Mouse (Mus musculus) liver, embryonic 14.5 days (tissue): ENCODE measurements around the gene Il6ra. TPM values are rescaled to one million over a fixed set of nuclear protein-coding genes. Genes with fewer than 3 reads are reported as not detected.
"Not testable (repeated sequence)": the region's sequence is repeated elsewhere in the genome, so short reads cannot be mapped to it uniquely, and the experiment has no call there.

Experiments used
- ATAC-seq: fragments of 200-750 bp; cut with Nextera tagmentation; 2 replicates; pipeline ENCODE4 v1.8.0; 2017; ENCODE audit warnings: moderate number of reproducible peaks, mild to moderate bottlenecking, moderate library complexity; ENCODE audit not compliant: insufficient read depth
- DNase-seq, 3 experiments: peaks; one replicate each; pipeline ENCODE4 v3.0.0-alpha.2; 2012 to 2013; ENCODE audit warnings: low read depth in 3 of 3, low spot score in 3 of 3
- H3K27ac ChIP-seq: fragments of 300-500 bp; sonication (generic); 2 replicates; pipeline ENCODE4 v1.5.1; 2014; ENCODE audit warnings: moderate library complexity, mild to moderate bottlenecking, control low read depth, inconsistent platforms
- H3K27me3 ChIP-seq: fragments of 300-500 bp; sonication (generic); 2 replicates; pipeline ENCODE4 v1.6.1; 2014; ENCODE audit warnings: mild to moderate bottlenecking, low read length, moderate library complexity; ENCODE audit not compliant: control insufficient read depth, insufficient read depth
- H3K36me3 ChIP-seq: fragments of 300-500 bp; sonication (generic); replicated peaks from 2 replicates; pipeline ENCODE4 v1.6.1; 2014; ENCODE audit warnings: low read depth; ENCODE audit not compliant: control insufficient read depth, insufficient read depth
- H3K4me1 ChIP-seq, 2 experiments: fragments of 200-500 bp in 1 of 2; fragments of 300-500 bp in 1 of 2; sonication (generic) in 1 of 2; replicated peaks; 2 replicates each; pipeline ENCODE4 v1.6.1; 2012 to 2014; ENCODE audit warnings: antibody characterized with exemption in 1 of 2, inconsistent platforms in 1 of 2, low read length in 1 of 2; ENCODE audit not compliant: control insufficient read depth in 2 of 2, insufficient read depth in 2 of 2
- H3K4me2 ChIP-seq: fragments of 300-500 bp; sonication (generic); 2 replicates; pipeline ENCODE4 v1.6.1; 2014; ENCODE audit warnings: low read depth, mild to moderate bottlenecking, control low read depth, moderate library complexity
- H3K4me3 ChIP-seq, 2 experiments: fragments of 200-500 bp in 1 of 2; fragments of 300-500 bp in 1 of 2; sonication (generic) in 1 of 2; 2 replicates each; pipeline ENCODE4 v1.5.1; 2012 to 2014; ENCODE audit warnings: low read depth in 2 of 2, low read length in 2 of 2, mild to moderate bottlenecking in 2 of 2, control low read depth in 1 of 2, inconsistent platforms in 1 of 2, moderate library complexity in 1 of 2; ENCODE audit not compliant: insufficient read depth in 1 of 2
- H3K9ac ChIP-seq: fragments of 300-500 bp; sonication (generic); replicated peaks from 2 replicates; pipeline ENCODE4 v1.6.1; 2014; ENCODE audit warnings: mild to moderate bottlenecking, control low read depth, moderate library complexity
- H3K9me3 ChIP-seq: fragments of 300-500 bp; sonication (generic); 2 replicates; pipeline ENCODE4 v1.6.1; 2016; ENCODE audit warnings: low read length, mixed read lengths; ENCODE audit not compliant: control insufficient read depth
- CTCF ChIP-seq: IDR thresholded peaks from 2 replicates; pipeline ENCODE4 v1.5.1; 2016; ENCODE audit warnings: antibody characterized with exemption, low read depth, control low read depth
- EP300 ChIP-seq: IDR thresholded peaks from 2 replicates; pipeline ENCODE4 v1.6.1; 2016; ENCODE audit warnings: antibody characterized with exemption, low read depth
- WGBS: fragments of 180-500 bp; shearing (Covaris S2); extraction: QIAGEN DNeasy Blood & Tissue Kit; methylation state at CpG from one replicate; pipeline ENCODE4 v1.1.7; 2014; ENCODE audit not compliant: insufficient replicate concordance; 5-methylcytosine and 5-hydroxymethylcytosine counted together
- polyA plus RNA-seq, 2 experiments: library from polyadenylated mRNA; depleted of rRNA in 1 of 2; stranded (reverse) in 1 of 2; unstranded in 1 of 2; fragments of >200 nt; fragmentation: Nextera tagmentation in 1 of 2; extraction: Ambion mirVana in 1 of 2; gene quantifications; 2 replicates each; pipeline versions ENCODE4 v1.2.1 to v1.2.3; 2012 to 2014

Gene Il6ra
- polyA plus RNA-seq, 2 experiments = 1.2 to 1.9 TPM

GRCm38 (mm10) chr3:89865020-89865419 is 48.0 kb downstream of the Il6ra start:
- no peak overlapping the region for H3K27ac ChIP-seq
- no peak overlapping the region for H3K4me3 ChIP-seq
- TF ChIP-seq EP300 (no peak), CTCF (no peak)
- no peak overlapping the region for H3K9ac ChIP-seq
- WGBS = 48% methylated on average over 6 of the region's 6 CpGs
- no peak for DNase-seq
- no peaks in the 10 kb centered on the region for H3K36me3 ChIP-seq
- H3K9me3 ChIP-seq = no peaks in the 10 kb centered on the region
- peaks cover 5 to 11% of the 10 kb centered on the region in 2 experiments for H3K4me1 ChIP-seq
- ATAC-seq = no peak
- H3K4me2 ChIP-seq = no peak overlapping the region
- H3K27me3 ChIP-seq = no peaks in the 10 kb centered on the region

GRCm38 (mm10) chr3:89863716-89864509 is 49.1 kb downstream of the Il6ra start:
- H3K36me3 ChIP-seq = no peaks in the 10 kb centered on the region
- no peak overlapping the region for H3K4me2 ChIP-seq
- H3K9me3 ChIP-seq = no peaks in the 10 kb centered on the region
- no peak overlapping the region for H3K4me3 ChIP-seq
- DNase-seq (no peak), ATAC-seq (no peak)
- TF ChIP-seq EP300 = no peak
- TF ChIP-seq CTCF = 0 out of 2 replicates have a peak, but pooled peaks have one; percentile 17
- H3K4me1 ChIP-seq = peaks cover 0 to 3% of the 10 kb centered on the region in 2 experiments; a peak in 3 of 4 replicates
- no peaks in the 10 kb centered on the region for H3K27me3 ChIP-seq
- H3K27ac ChIP-seq = no peak overlapping the region
- WGBS = 42% methylated on average over 9 of the region's 9 CpGs
- no peak overlapping the region for H3K9ac ChIP-seq

DNA sequence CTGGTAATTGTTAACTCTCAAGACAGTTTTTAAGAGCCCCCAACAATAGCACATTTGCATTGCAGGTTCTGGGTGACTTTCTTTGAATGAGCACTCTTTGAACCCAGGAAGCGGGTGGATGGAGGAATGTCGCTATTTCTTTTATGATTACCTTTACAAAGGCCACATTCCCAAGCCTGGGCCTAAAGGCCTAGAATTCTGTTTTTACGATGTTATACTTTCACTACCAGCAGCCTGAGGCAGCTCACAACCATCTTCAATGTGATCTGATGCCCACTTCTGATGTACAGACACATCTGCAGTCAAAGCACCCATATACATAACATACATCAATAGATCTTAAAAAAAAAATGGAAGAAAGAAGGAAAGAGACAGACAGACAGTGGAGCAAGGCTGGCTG is 49.7 kb downstream of the Il6ra start:
- 80% methylated on average over 3 of the region's 3 CpGs for WGBS
- H3K27me3 ChIP-seq, DNase-seq, H3K9me3 ChIP-seq, H3K4me2 ChIP-seq, H3K9ac ChIP-seq, ATAC-seq, H3K36me3 ChIP-seq, H3K4me1 ChIP-seq, H3K27ac ChIP-seq, H3K4me3 ChIP-seq: not testable (repeated sequence)

GRCm38 (mm10) chr3:89862182-89862761 is 50.7 kb downstream of the Il6ra start:
- TF ChIP-seq EP300 (no peak), CTCF (no peak)
- H3K27me3 ChIP-seq = no peaks in the 10 kb centered on the region
- ATAC-seq (no peak), DNase-seq (no peak)
- no peak overlapping the region for H3K4me3 ChIP-seq
- no peak overlapping the region for H3K4me2 ChIP-seq
- H3K4me1 ChIP-seq = peaks cover 0 to 3% of the 10 kb centered on the region in 2 experiments; a peak in 1 of 4 replicates
- WGBS = 64% methylated on average over 8 of the region's 8 CpGs
- H3K9me3 ChIP-seq = peaks cover 2% of the 10 kb centered on the region; the same call in 1 of the 2 replicates
- H3K27ac ChIP-seq = no peak overlapping the region
- no peak overlapping the region for H3K9ac ChIP-seq
- no peaks in the 10 kb centered on the region for H3K36me3 ChIP-seq

GRCm38 (mm10) chr3:89861070-89861469 is 51.9 kb downstream of the Il6ra start:
- no peak for ATAC-seq
- H3K9ac ChIP-seq = no peak overlapping the region
- TF ChIP-seq EP300 = no peak
- TF ChIP-seq CTCF = no peak

More at GRCm38 (mm10) chr3:89861070-89861469, 51.9 kb downstream of the Il6ra start:
- no peaks in the 10 kb centered on the region for H3K27me3 ChIP-seq
- no peak for DNase-seq
- WGBS = 30% methylated on average over 4 of the region's 4 CpGs
- H3K36me3 ChIP-seq = no peaks in the 10 kb centered on the region
- H3K4me1 ChIP-seq = peaks cover 0 to 3% of the 10 kb centered on the region in 2 experiments; a peak in 1 of 4 replicates
- peaks cover 2% of the 10 kb centered on the region; the same call in 1 of the 2 replicates for H3K9me3 ChIP-seq
- H3K27ac ChIP-seq = no peak overlapping the region
- no peak overlapping the region for H3K4me2 ChIP-seq
- no peak overlapping the region for H3K4me3 ChIP-seq
